Mouse (Mus musculus): ENCODE data around the gene Dennd5a. TPM values are rescaled to one million over a fixed set of nuclear protein-coding genes. Genes with fewer than 3 reads are reported as not detected.

Gene Dennd5a
- polyA plus RNA-seq, 1 experiment from 2014 or later = 30.2 TPM

DNA sequence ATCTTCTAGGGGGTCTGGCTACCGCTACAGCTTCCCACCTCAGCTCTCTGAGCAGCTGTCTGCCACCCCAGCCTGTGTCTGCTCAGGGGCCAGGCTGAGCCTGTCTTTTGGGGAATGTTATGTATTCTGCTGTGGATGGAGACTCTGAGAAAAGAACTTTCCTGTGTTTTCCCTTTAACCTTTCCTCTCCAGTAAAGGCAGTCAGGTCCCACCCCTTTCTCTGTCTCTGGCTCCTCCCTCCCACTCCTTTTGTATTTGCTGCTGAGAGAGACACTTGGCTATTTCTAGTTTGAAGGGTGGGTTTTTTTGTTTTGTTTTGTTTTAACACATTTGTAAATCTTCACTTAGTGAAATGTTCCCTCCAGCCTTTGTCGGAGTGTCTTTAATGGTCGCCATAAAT, 93.6 kb downstream of the Dennd5a start:
- Histone ChIP-seq H3K9me3 (replicated peaks) (no peaks in the 10 kb centered on the region), H3K27me3 (ENCODE audit: low read depth, poor library complexity, severe bottlenecking) (peaks cover 75% of the 10 kb centered on the region), H3K4me3 (no peak overlapping the region), H3K36me3 (no peaks in the 10 kb centered on the region), H3K27ac (replicated peaks) (0 out of 2 replicates have a peak overlapping the region, but pooled peaks have one; percentile 57), H3K4me1 (peaks cover 61% of the 10 kb centered on the region)
- WGBS = 34% methylated on average over 3 of the region's 3 CpGs
- DNase-seq (ENCODE audit: low spot score) = no peak

DNA sequence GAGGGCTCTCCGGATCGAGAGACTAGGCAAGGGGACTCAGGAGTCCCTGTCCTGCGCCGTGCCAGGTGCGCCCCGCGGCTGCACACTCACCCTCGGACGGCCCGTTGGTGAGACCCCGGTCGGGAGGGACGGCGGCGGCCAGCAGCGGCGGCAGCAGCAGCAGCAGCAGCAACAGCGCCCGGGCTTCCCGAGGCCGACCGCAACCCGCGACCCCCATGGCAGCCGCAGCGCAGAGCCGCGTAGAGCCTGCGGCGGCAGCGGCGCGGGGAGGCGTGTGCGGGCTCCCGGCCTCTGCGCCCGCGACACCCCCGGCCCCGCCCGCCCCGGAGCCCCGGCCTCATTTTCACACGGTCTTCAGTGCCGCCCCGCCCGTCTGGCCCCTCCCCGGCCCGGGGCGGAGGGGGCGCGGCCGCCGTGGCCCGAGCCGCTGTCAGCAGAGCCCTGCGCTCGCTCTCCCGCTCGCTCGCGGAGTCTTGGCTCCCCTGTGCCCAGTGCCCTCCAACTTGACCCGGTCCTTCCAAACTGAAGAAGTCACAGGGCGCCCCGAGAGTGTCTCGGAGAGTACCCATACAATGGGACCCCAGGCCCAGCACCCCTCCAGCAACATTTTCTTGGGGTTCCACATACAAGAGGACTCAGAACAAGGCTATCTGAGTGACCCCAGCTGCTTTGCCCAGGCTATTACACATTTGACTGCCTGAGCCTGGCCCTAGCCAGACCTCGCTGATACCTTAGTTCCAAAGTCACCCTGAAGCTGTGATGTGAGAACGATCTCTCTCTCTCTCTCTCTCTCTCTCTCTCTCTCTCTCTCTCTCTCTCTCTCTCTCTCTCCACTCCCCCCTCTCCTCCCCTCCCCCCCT, 94.7 kb downstream of the Dennd5a start, which contains the start of gene Scube2:
Scube2 (minus strand) TSS at position 310 of the 860 bp plus-strand sequence.
- Histone ChIP-seq H3K27me3 (ENCODE audit: low read depth, poor library complexity, severe bottlenecking) (peaks cover 77% of the 10 kb centered on the region), H3K4me1 (peaks cover 61% of the 10 kb centered on the region), H3K27ac (replicated peaks) (peak within 1 kb of the TSS; percentile 83), H3K4me3 (peak within 1 kb of the TSS; percentile 75), H3K36me3 (no peaks in the 10 kb centered on the region), H3K9me3 (replicated peaks) (no peaks in the 10 kb centered on the region)
- DNase-seq (ENCODE audit: low spot score) = peak; percentile 67
- under 1% methylated on average over 68 of the region's 69 CpGs for WGBS

DNA sequence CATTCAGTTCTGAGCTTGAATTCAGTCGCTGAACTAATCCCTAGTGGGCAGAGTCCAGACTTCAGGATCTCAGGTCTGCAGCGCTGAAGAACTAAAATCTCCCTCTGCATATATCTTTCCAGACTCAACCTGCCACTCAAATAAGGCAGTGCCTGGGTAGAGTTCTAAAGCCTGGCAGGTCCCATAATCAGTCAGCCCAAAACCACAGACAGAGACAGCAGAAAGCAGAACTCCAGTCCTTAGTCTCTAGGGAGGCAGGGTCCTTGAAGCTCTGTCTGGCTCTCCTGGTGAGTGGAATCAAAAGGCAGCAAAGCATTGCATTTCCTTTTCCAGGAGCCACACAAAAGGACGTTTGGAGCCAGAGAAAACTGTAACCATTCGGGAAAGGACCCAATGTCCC, 96.7 kb downstream of the Dennd5a start:
- Histone ChIP-seq H3K27ac (replicated peaks) (peak overlapping the region; percentile 18; the same call in 1 of the 2 replicates), H3K4me3 (no peak overlapping the region), H3K27me3 (ENCODE audit: low read depth, poor library complexity, severe bottlenecking) (peaks cover 70% of the 10 kb centered on the region), H3K9me3 (replicated peaks) (no peaks in the 10 kb centered on the region), H3K36me3 (no peaks in the 10 kb centered on the region), H3K4me1 (peaks cover 60% of the 10 kb centered on the region)
- WGBS = 27% methylated on average over 4 of the region's 4 CpGs
- no peak for DNase-seq (ENCODE audit: low spot score)

DNA sequence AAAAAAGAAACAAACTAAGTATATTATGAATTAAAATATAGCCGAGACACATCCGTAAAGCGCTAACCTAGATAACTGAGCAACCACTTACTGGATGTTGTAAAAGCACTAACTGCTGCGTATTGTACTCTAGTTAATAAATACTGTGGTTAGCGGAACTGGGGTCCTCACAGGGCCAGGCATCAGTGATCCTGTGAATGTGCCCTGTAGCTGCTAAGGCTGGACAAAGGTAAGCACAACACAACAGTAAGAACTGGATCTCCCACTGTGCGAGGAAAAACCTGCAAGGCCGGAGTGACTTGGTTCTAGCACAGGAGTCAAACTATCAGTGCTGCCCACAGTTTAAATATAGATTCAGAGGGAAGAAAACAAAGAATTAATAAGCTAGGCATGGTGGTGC, 100.1 kb downstream of the Dennd5a start:
- peaks cover 26% of the 10 kb centered on the region for H3K4me1 ChIP-seq
- H3K9me3 ChIP-seq (replicated peaks) = no peaks in the 10 kb centered on the region
- peaks cover 52% of the 10 kb centered on the region for H3K27me3 ChIP-seq (ENCODE audit: low read depth, poor library complexity, severe bottlenecking)
- no peak overlapping the region for H3K4me3 ChIP-seq
- H3K27ac ChIP-seq (replicated peaks) = no peak overlapping the region
- 91% methylated on average over 7 of the region's 7 CpGs for WGBS
- H3K36me3 ChIP-seq = peaks cover 5% of the 10 kb centered on the region; the same call in 1 of the 2 replicates
- no peak for DNase-seq (ENCODE audit: low spot score)

DNA sequence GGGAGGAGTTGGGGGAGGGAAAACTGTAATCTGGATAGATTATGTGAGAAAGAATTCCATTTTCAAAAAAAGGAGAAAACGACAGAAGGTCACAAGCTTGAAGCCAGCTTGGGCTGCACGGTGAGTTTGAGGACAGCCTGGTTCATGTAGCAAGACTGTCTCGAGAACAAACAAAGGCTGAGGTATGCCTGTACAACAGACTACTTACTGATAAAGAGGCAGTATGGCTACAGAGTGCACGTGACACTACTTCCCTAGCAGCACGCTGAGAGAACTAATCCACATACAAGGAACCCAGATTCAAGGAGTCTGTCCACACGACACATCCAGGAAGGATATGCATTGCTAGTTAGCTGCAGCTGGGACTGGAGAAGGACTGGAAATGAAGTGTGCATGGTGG, 100.9 kb downstream of the Dennd5a start:
- no peak for DNase-seq (ENCODE audit: low spot score)
- 76% methylated on average over 6 of the region's 6 CpGs for WGBS
- H3K27ac ChIP-seq (replicated peaks) = no peak overlapping the region
- H3K9me3 ChIP-seq (replicated peaks) = no peaks in the 10 kb centered on the region
- peaks cover 50% of the 10 kb centered on the region for H3K27me3 ChIP-seq (ENCODE audit: low read depth, poor library complexity, severe bottlenecking)
- peaks cover 5% of the 10 kb centered on the region; the same call in 1 of the 2 replicates for H3K36me3 ChIP-seq
- H3K4me3 ChIP-seq = no peak overlapping the region
- peaks cover 18% of the 10 kb centered on the region for H3K4me1 ChIP-seq

DNA sequence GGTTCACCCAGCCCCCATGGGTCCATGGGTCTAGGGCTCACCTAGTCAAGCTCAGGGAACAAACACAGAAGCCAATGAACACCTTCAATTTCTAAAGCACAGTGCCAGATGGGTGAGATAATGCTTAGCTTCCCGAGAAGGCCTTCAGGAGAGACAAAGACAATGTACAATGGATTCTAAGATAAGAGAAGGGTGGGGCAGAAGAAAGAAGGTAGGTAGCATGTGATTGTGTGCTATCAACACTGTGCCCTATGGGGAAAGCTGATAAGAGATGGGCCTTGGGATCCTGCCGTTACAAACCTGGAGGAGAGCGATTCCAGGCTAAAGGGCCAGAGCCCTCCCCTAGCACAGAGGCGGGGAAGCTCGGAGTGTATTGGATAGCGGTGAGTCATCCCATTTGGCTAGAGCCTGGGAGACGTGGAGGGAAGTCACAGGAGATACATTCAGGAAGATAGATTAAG, 107.5 kb downstream of the Dennd5a start:
- DNase-seq (ENCODE audit: low spot score) = no peak

DNA sequence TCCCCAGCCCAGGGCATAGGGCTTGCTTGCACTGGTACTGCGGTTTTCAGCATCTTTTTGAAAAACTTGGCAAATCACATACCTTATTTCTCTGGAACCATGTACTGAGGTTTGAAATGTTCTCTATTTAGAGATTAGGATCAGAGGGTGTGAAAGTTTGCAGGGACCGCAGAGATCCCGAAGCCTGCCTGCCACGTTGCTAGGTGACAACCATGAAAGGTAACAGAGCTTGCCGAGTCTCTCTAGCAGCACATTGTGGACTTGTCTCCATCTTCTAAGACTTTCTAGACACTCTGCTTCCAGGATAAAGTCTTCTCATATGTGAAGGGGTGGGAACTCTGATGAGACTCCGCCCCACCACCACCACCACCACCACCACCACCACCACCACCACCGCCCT, 108.3 kb downstream of the Dennd5a start:
- DNase-seq (ENCODE audit: low spot score) = no peak
- WGBS = 74% methylated on average over 7 of the region's 7 CpGs
- H3K9me3 ChIP-seq (replicated peaks) = no peaks in the 10 kb centered on the region
- peaks cover 47% of the 10 kb centered on the region for H3K4me1 ChIP-seq
- H3K4me3 ChIP-seq = no peak overlapping the region
- peaks cover 68% of the 10 kb centered on the region for H3K27me3 ChIP-seq (ENCODE audit: low read depth, poor library complexity, severe bottlenecking)
- H3K27ac ChIP-seq (replicated peaks) = 0 out of 2 replicates have a peak overlapping the region, but pooled peaks have one; percentile 30
- peaks cover 7% of the 10 kb centered on the region; the same call in 1 of the 2 replicates for H3K36me3 ChIP-seq

More for the DNA sequence above, 107.5 kb downstream of the Dennd5a start:
- Histone ChIP-seq H3K4me3 (no peak overlapping the region), H3K9me3 (replicated peaks) (no peaks in the 10 kb centered on the region), H3K27ac (replicated peaks) (no peak overlapping the region), H3K4me1 (peaks cover 47% of the 10 kb centered on the region), H3K36me3 (peaks cover 5% of the 10 kb centered on the region; the same call in 1 of the 2 replicates), H3K27me3 (ENCODE audit: low read depth, poor library complexity, severe bottlenecking) (peaks cover 61% of the 10 kb centered on the region)
- 72% methylated on average over 7 of the region's 7 CpGs for WGBS

DNA sequence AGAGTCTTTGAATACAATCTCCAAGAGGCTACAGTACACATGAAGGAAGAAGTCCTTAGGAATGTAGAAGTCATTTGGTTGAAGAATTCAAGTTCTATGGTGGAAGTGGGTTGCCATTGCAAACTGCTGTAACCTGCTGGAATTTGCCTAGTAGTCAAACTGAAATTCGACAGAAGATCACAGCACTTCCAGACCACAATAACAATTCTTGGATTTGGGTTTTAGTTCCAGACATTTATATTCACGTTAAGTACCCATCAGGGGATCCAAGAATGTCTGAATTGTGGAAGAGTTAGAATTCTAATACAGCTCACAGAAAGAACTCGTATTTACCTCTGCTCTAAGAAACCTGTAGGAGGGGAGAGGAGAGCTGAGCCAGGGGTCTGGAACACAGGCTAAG, 109.7 kb downstream of the Dennd5a start:
- Histone ChIP-seq H3K27ac (replicated peaks) (peak overlapping the region; percentile 74), H3K4me3 (no peak overlapping the region; the same call in 1 of the 2 replicates), H3K27me3 (ENCODE audit: low read depth, poor library complexity, severe bottlenecking) (peaks cover 63% of the 10 kb centered on the region), H3K36me3 (peaks cover 8% of the 10 kb centered on the region), H3K4me1 (peaks cover 47% of the 10 kb centered on the region), H3K9me3 (replicated peaks) (no peaks in the 10 kb centered on the region)
- WGBS = 49% methylated on average over 3 of the region's 3 CpGs
- no peak for DNase-seq (ENCODE audit: low spot score)

DNA sequence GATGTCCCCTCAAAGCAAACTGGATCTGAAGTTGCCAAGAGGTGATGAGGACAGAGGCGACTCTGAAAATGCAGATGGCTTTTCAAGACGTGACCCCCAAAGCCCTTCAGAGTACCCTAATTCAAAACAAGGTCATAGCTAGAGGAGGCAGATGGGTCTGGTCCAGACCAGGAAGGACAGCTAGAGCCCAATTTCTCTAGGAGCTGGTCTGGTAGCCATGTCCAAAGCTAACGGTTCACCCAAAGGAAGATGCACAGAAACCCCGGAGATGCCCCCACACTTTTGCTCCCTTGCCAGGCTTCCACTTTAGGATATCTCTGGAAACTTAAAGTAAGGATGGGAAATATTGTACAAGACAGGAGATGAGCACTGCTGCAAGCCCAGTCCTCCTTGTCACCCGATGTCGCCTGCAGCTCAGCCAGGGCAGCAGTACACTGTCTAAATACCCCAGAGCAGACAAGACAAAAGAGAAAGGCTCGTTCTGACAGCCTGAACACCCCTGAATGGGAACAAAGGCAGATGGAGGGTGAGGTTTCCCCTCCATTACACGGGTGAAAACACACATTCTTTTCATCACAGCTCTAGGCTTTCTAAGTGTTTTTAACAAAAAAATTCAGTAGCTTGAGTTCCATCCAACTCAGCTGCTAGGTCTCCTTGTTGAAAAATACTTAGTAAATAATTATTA, 110.4 kb downstream of the Dennd5a start:
- Histone ChIP-seq H3K36me3 (peaks cover 8% of the 10 kb centered on the region), H3K9me3 (replicated peaks) (no peaks in the 10 kb centered on the region), H3K27ac (replicated peaks) (peak overlapping the region; percentile 74), H3K4me1 (peaks cover 47% of the 10 kb centered on the region), H3K27me3 (ENCODE audit: low read depth, poor library complexity, severe bottlenecking) (peaks cover 62% of the 10 kb centered on the region), H3K4me3 (peak overlapping the region; percentile 22; the same call in 1 of the 2 replicates)
- WGBS = 32% methylated on average over 8 of the region's 8 CpGs
- DNase-seq (ENCODE audit: low spot score) = peak; percentile 49

DNA sequence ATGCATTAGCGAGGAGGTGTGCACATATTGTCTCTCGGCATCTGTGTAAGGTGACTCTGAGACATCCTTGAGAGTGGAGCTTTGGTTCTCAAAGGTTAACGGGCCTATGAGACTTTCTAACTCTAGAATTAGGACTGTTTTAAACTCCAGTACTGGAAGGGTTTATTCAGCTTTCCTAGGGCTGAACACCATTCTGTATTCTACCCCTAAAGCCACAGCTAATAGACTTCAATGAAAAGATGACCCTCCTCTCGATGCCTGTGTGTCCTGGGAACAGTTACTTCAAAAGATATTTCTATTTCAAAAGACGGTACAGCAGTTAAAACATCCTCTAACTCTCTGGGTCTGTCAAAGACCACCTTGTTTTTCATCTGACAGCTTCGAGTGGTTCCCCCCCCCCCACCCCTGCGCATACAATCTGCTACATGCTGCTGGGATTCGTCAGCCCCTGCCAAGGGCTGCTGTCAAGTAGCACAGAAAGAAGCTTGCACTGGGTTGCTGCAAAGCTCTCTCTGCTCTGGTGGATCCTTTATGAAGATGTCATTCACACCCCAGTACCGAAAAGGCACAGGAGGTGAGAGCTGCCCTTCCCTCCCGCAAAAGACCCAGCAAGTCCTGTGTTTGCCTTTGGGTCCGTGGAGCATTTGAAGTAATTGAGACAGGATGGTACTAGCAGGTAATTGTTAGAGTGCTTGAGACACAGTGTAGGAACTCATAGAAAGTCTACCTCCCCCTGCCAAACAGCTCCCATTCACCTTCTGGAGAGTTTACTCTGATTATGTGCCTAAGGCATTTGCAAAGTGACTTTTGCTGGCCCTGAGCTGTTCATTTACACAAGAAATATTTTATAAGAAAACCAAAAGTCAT, 111.2 kb downstream of the Dennd5a start:
- DNase-seq (ENCODE audit: low spot score) = peak; percentile 46

DNA sequence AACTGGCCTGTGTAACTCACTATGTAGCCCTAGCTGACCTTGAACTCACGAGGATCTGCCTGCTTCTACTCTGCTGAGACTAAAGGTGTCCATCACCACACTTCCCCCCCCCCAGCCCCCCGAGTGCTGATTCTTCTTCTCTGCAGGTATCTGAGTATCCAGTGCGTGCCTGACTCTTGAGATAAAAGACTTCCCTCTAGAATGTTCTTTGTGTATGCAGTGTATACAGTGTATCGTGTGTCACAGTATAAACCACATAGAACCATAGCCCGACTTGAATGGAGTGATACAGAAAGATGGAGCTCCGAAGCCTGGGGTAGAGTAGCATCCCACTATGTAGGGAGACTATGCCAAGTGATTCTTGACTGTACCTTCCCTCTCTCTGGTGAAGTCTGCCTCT, 116.2 kb downstream of the Dennd5a start:
- H3K36me3 ChIP-seq = peaks cover 8% of the 10 kb centered on the region
- WGBS = 89% methylated on average over 6 of the region's 6 CpGs
- peaks cover 11% of the 10 kb centered on the region for H3K4me1 ChIP-seq
- no peak overlapping the region for H3K27ac ChIP-seq (replicated peaks)
- H3K4me3 ChIP-seq = no peak overlapping the region
- H3K27me3 ChIP-seq (ENCODE audit: low read depth, poor library complexity, severe bottlenecking) = peaks cover 44% of the 10 kb centered on the region
- no peaks in the 10 kb centered on the region for H3K9me3 ChIP-seq (replicated peaks)
- no peak for DNase-seq (ENCODE audit: low spot score)

More for the DNA sequence above, 111.2 kb downstream of the Dennd5a start:
- H3K9me3 ChIP-seq (replicated peaks) = no peaks in the 10 kb centered on the region
- peaks cover 47% of the 10 kb centered on the region for H3K4me1 ChIP-seq
- peaks cover 62% of the 10 kb centered on the region for H3K27me3 ChIP-seq (ENCODE audit: low read depth, poor library complexity, severe bottlenecking)
- peaks cover 8% of the 10 kb centered on the region for H3K36me3 ChIP-seq
- H3K27ac ChIP-seq (replicated peaks) = peak overlapping the region; percentile 74
- 0 out of 2 replicates have a peak overlapping the region, but pooled peaks have one; percentile 22 for H3K4me3 ChIP-seq
- WGBS = 40% methylated on average over 11 of the region's 11 CpGs

All from midbrain, embryonic 10.5 days (tissue).